Mouse (Mus musculus): ENCODE data around the gene Lman1l. TPM values are rescaled to one million over a fixed set of nuclear protein-coding genes. Genes with fewer than 3 reads are reported as not detected.

The Lman1l gene
- polyA plus RNA-seq, 1 experiment from 2014 or later = not detected

DNA sequence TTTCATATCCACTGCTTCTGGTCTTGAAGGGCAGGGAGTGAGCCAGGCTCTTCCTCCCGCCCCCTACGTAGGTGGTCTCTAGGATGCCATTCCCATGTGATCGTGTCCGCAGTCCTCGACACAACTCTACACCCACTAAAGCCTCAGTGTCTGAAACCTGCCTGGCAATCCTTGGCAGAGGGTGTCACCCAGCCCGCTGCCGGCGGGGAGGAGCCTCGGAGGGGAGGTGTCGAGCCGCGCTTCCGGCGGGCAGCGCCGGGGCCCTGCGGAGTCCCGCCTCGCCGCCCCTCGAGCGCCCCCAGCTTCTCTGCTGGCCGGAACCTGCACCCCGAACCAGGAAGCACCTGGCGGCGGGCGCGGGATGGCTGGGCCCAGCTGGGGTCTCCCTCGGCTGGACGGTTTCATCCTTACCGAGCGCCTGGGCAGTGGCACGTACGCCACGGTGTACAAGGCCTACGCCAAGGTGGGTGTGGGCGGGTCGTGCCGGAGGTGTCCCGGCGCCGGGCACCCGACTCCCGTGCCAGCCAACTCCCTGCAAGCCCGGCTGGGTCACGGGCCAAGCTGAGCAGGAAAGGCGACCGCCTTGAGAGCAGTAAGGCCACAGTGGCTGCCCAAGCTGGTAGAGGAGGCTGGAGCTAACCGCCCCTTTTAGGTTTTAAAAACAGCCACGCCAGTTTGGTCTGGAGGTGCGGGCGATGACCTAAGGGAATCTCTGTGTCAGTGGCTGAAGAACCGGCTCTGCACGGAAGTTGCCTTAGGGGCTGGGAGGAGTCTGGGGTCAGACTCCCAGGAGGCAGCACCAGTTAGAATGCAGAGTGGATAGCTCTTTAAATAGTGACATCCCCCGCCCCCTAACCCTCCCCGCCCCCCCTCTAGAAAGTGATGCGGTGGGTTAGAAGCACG, 31.1 kb downstream of the Lman1l start, which contains the start of gene Ulk3:
Ulk3 (plus strand) TSS at position 229 of the 903 bp plus-strand sequence.
- peak within 1 kb of the TSS; percentile 90 for H3K4me3 ChIP-seq
- H3K9me3 ChIP-seq = no peaks in the 10 kb centered on the region
- peak within 1 kb of the TSS; percentile 86 for H3K27ac ChIP-seq (replicated peaks)
- DNase-seq (ENCODE audit: low spot score) = peak; percentile 82
- H3K27me3 ChIP-seq (replicated peaks; ENCODE audit: low read depth, poor library complexity, severe bottlenecking) = peaks cover 12% of the 10 kb centered on the region; the same call in 1 of the 2 replicates
- under 1% methylated on average over 58 of the region's 58 CpGs for WGBS
- H3K4me1 ChIP-seq = peaks cover 37% of the 10 kb centered on the region
- peaks cover 49% of the 10 kb centered on the region for H3K36me3 ChIP-seq (replicated peaks)

GRCm38 (mm10) chr9:57584991-57585390, 35.6 kb downstream of the Lman1l start:
- H3K4me1 ChIP-seq = peaks cover 18% of the 10 kb centered on the region
- H3K36me3 ChIP-seq (replicated peaks) = peaks cover 76% of the 10 kb centered on the region
- no peak overlapping the region for H3K27ac ChIP-seq (replicated peaks)
- 81% methylated on average over 3 of the region's 3 CpGs for WGBS
- no peaks in the 10 kb centered on the region for H3K27me3 ChIP-seq (replicated peaks; ENCODE audit: low read depth, poor library complexity, severe bottlenecking)
- no peak for DNase-seq (ENCODE audit: low spot score)
- no peak overlapping the region for H3K4me3 ChIP-seq
- no peaks in the 10 kb centered on the region for H3K9me3 ChIP-seq

DNA sequence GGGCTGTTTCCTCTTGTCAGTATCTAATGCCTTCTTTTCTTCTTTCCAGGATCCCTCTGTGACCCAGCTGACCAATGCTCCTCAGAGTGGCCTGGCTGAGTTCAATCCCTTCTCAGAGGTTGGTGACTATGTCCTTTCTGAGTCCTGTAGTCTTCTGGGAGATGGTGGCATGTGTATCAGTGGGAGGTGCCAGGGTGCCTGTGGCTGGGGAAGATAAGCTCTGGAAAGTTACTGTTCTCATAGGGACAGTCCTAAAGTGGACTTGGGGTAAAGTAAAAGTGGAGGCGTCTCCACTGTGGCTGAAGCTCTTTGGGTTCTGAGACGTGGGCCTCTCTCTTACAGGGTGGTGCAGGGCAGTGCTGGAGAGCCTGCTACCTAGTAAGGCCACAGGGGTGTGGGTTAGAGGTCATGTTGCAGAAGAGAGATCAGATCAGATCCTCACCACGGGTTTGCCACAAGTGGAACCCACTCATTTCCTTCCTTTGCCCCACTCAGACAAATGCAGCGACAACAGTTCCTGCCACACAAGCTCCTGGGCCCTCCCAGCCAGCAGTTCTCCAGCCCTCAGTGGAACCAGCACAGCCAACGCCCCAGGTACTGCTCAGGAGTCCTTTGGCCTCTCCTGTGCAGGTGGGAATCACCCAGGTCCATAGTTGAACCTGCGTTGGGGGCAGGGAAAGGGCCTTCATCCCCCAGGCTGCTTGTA, 43.3 kb downstream of the Lman1l start:
- H3K27me3 ChIP-seq (replicated peaks; ENCODE audit: low read depth, poor library complexity, severe bottlenecking) = no peaks in the 10 kb centered on the region
- no peak overlapping the region for H3K4me3 ChIP-seq
- WGBS = 83% methylated on average over 6 of the region's 6 CpGs
- no peak for DNase-seq (ENCODE audit: low spot score)
- H3K4me1 ChIP-seq = 0 out of 2 replicates have a peak, but pooled peaks cover 6% of the 10 kb centered on the region
- H3K36me3 ChIP-seq (replicated peaks) = peaks cover 63% of the 10 kb centered on the region
- no peak overlapping the region for H3K27ac ChIP-seq (replicated peaks)
- H3K9me3 ChIP-seq = no peaks in the 10 kb centered on the region

GRCm38 (mm10) chr9:57575577-57575976, 45.0 kb downstream of the Lman1l start:
- Histone ChIP-seq H3K27ac (replicated peaks) (no peak overlapping the region), H3K36me3 (replicated peaks) (peaks cover 61% of the 10 kb centered on the region), H3K9me3 (no peaks in the 10 kb centered on the region), H3K4me1 (0 out of 2 replicates have a peak, but pooled peaks cover 6% of the 10 kb centered on the region), H3K27me3 (replicated peaks; ENCODE audit: low read depth, poor library complexity, severe bottlenecking) (no peaks in the 10 kb centered on the region), H3K4me3 (no peak overlapping the region)
- DNase-seq (ENCODE audit: low spot score) = no peak
- WGBS = 86% methylated on average over 3 of the region's 3 CpGs

DNA sequence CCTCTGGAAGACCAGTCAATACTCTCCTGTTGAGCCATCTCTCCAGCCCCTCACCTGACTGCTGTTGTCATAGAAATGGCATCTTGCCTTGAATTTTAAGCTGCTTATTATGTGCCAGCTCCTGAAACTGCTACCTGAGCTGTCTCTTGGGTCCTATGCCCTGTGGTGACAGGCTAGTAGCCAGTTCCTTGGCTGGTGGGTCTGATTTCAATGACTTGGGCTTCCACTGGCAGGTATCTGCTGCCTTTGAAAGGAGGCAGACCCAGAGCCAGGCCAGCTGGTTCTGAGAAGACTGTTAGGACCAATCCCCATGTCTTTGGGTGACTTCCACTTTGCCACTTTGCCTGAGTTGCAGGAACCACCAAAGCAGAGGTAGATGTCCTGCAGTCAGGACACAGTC, 46.2 kb downstream of the Lman1l start:
- Histone ChIP-seq H3K36me3 (replicated peaks) (peaks cover 60% of the 10 kb centered on the region), H3K27me3 (replicated peaks; ENCODE audit: low read depth, poor library complexity, severe bottlenecking) (no peaks in the 10 kb centered on the region), H3K9me3 (no peaks in the 10 kb centered on the region), H3K4me3 (no peak overlapping the region), H3K27ac (replicated peaks) (no peak overlapping the region), H3K4me1 (0 out of 2 replicates have a peak, but pooled peaks cover 6% of the 10 kb centered on the region)
- no peak for DNase-seq (ENCODE audit: low spot score)

DNA sequence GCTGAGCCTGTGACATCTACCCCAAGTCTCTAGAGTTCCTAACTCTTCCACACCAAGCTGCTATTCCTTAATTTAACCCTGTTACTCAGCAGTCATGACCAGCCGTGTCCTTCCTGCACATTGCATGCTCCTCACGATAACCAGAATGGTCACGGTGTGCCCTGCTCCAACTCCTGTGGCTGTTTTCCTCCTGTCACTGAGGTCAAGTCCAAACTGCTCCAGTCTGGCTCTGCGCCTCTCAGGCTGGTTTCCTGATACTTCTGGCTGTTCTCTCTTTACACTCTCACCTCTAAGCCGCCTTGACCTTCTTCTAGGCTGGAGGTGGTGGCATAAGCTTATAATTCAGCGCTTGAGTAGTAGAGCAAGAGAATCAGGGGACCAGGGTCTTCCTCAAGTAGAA, 52.1 kb downstream of the Lman1l start:
- peaks cover 46% of the 10 kb centered on the region for H3K36me3 ChIP-seq (replicated peaks)
- H3K27ac ChIP-seq (replicated peaks) = no peak overlapping the region
- DNase-seq (ENCODE audit: low spot score) = no peak
- 90% methylated on average over 6 of the region's 6 CpGs for WGBS
- no peaks in the 10 kb centered on the region for H3K9me3 ChIP-seq
- H3K4me3 ChIP-seq = no peak overlapping the region
- H3K4me1 ChIP-seq = peaks cover 11% of the 10 kb centered on the region
- H3K27me3 ChIP-seq (replicated peaks; ENCODE audit: low read depth, poor library complexity, severe bottlenecking) = no peaks in the 10 kb centered on the region

- Histone ChIP-seq H3K36me3 (replicated peaks) (peaks cover 41% of the 10 kb centered on the region), H3K4me1 (peaks cover 23% of the 10 kb centered on the region), H3K27ac (replicated peaks) (no peak overlapping the region), H3K9me3 (no peaks in the 10 kb centered on the region), H3K27me3 (replicated peaks; ENCODE audit: low read depth, poor library complexity, severe bottlenecking) (no peaks in the 10 kb centered on the region), H3K4me3 (no peak overlapping the region)
- 61% methylated on average over 8 of the region's 8 CpGs for WGBS
- no peak for DNase-seq (ENCODE audit: low spot score)
Observed at GRCm38 (mm10) chr9:57566846-57567245, 53.7 kb downstream of the Lman1l start.

DNA sequence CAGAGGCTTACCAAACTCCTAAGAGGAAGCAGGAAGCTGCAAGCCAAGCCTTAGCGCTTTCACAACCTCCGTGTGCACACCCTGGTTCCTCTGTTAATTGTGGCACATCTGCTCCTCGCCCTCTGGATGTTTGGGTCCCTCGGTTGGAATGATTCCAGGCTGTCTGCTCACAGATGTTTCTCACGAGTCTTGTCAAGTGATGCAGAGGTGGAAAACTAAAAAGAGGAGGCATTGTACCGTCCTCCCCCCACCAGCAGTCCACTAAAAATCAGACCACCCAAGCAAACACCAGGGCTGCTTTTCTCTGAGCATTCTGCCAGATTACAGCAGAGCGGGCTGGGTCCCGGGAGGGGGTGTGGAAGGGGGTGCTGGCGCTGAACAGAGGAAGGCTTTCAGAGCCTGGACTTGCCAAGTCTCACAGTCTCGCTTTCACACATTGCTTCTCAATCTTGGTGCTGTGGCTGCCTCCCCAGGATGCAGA, 54.8 kb downstream of the Lman1l start:
- DNase-seq (ENCODE audit: low spot score) = no peak
- Histone ChIP-seq H3K27me3 (replicated peaks; ENCODE audit: low read depth, poor library complexity, severe bottlenecking) (no peaks in the 10 kb centered on the region), H3K36me3 (replicated peaks) (peaks cover 31% of the 10 kb centered on the region), H3K4me1 (peaks cover 31% of the 10 kb centered on the region), H3K9me3 (no peaks in the 10 kb centered on the region), H3K4me3 (no peak overlapping the region), H3K27ac (replicated peaks) (no peak overlapping the region)
- WGBS = 45% methylated on average over 10 of the region's 10 CpGs

GRCm38 (mm10) chr9:57564609-57565008, 56.0 kb downstream of the Lman1l start:
- DNase-seq (ENCODE audit: low spot score) = no peak
- Histone ChIP-seq H3K27me3 (replicated peaks; ENCODE audit: low read depth, poor library complexity, severe bottlenecking) (no peaks in the 10 kb centered on the region), H3K4me3 (no peak overlapping the region), H3K36me3 (replicated peaks) (peaks cover 21% of the 10 kb centered on the region), H3K4me1 (peaks cover 37% of the 10 kb centered on the region), H3K27ac (replicated peaks) (no peak overlapping the region), H3K9me3 (no peaks in the 10 kb centered on the region)
- 91% methylated on average over 6 of the region's 6 CpGs for WGBS

DNA sequence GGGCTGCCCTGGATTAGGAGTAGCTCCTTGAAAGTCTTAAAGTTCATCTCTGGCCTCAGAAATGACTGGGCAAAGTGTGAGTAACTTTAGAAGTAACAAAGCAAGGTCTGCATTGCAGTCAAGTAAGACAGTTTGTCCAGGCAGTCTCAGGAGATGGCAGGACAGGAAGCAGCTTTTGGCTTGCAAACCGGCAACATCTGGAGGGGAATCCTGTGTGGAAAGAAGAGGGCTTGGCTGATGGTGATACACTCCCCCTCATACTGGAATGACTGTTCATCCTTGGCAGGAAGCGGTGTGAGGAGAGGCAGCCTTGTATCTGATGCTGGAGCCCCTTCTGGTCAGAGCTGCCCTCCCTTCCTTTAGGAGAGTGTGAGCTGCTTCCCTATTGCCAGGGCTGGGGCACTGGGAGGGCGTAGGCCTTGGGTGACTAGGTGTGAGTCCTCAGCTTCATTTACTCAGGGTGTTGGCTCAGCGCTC, 57.6 kb downstream of the Lman1l start:
- H3K4me3 ChIP-seq = no peak overlapping the region
- peaks cover 37% of the 10 kb centered on the region for H3K4me1 ChIP-seq
- DNase-seq (ENCODE audit: low spot score) = no peak
- no peaks in the 10 kb centered on the region for H3K27me3 ChIP-seq (replicated peaks; ENCODE audit: low read depth, poor library complexity, severe bottlenecking)
- H3K27ac ChIP-seq (replicated peaks) = no peak overlapping the region
- H3K9me3 ChIP-seq = no peaks in the 10 kb centered on the region
- peaks cover 5% of the 10 kb centered on the region for H3K36me3 ChIP-seq (replicated peaks)
- WGBS = 65% methylated on average over 4 of the region's 4 CpGs

DNA sequence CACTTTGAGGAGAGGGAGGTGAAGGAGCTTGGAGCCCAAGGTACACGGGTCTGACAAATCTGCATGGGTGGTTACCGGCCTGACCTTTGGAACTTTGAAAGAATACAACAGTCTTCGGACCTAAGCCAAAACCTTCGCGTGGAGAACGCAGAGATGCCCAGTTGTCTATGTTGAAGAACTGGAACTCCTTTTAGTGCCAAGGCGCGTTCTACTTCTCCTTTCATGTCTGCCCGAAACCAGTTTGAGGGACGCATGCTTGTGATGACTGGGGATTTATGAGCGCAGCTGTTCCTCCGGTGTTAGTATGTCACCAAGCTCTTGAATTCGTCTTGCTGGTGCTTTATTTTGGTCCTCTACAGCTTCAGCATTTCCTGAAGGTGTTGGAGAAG, 58.9 kb downstream of the Lman1l start:
- Histone ChIP-seq H3K4me3 (peak overlapping the region; percentile 69), H3K9me3 (no peaks in the 10 kb centered on the region), H3K27ac (replicated peaks) (no peak overlapping the region), H3K36me3 (replicated peaks) (0 out of 2 replicates have a peak, but pooled peaks cover 3% of the 10 kb centered on the region), H3K4me1 (peaks cover 37% of the 10 kb centered on the region), H3K27me3 (replicated peaks; ENCODE audit: low read depth, poor library complexity, severe bottlenecking) (no peaks in the 10 kb centered on the region)
- 78% methylated on average over 13 of the region's 13 CpGs for WGBS
- DNase-seq (ENCODE audit: low spot score) = no peak

GRCm38 (mm10) chr9:57560861-57561710, 59.5 kb downstream of the Lman1l start, which contains the start of gene Scamp2:
TSS of gene Scamp2 (plus strand) at chr9:57560943.
- Histone ChIP-seq H3K9me3 (no peaks in the 10 kb centered on the region), H3K36me3 (replicated peaks) (0 out of 2 replicates have a peak, but pooled peaks cover 3% of the 10 kb centered on the region), H3K27me3 (replicated peaks; ENCODE audit: low read depth, poor library complexity, severe bottlenecking) (no peaks in the 10 kb centered on the region), H3K4me3 (peak within 1 kb of the TSS; percentile 69), H3K4me1 (peaks cover 35% of the 10 kb centered on the region), H3K27ac (replicated peaks) (peak within 1 kb of the TSS; percentile 81)
- DNase-seq (ENCODE audit: low spot score) = peak; percentile 94
- under 1% methylated on average over 37 of the region's 37 CpGs for WGBS

All from embryonic facial prominence, embryonic 10.5 days (tissue).